Mouse (Mus musculus) retina, postnatal 1 day (tissue): ENCODE results near the gene Oosp2.

Experiments used
- DNase-seq: peaks from one replicate; pipeline ENCODE4 v3.0.0-alpha.2; 2012

Gene Oosp2

GRCm38 (mm10) chr19:11602026-11602425, 58.3 kb downstream of the Oosp2 start:
- DNase-seq: peak; percentile 30

- DNase-seq: no peak
Measured at GRCm38 (mm10) chr19:11601349-11601748, 59.0 kb downstream of the Oosp2 start.
